Mouse (Mus musculus) ES-E14 (cell line): ENCODE measurements around the gene Cdh8.

Experiments
- CHD2 ChIP-seq: IDR thresholded peaks from 2 replicates; pipeline ENCODE4 v1.6.1; 2014; ENCODE audit warnings: mild to moderate bottlenecking, low read depth, low read length, inconsistent platforms
- HCFC1 ChIP-seq: IDR thresholded peaks from 2 replicates; pipeline ENCODE4 v1.6.1; 2012; ENCODE audit warnings: low read length, inconsistent platforms, borderline replicate concordance; ENCODE audit not compliant: insufficient read depth
- MAFK ChIP-seq: IDR thresholded peaks from 2 replicates; pipeline ENCODE4 v1.6.1; 2014; ENCODE audit warnings: mild to moderate bottlenecking, low read depth, low read length, inconsistent platforms; ENCODE audit not compliant: insufficient read depth
- ZC3H11A ChIP-seq: IDR thresholded peaks from 2 replicates; pipeline ENCODE4 v1.6.1; 2012; ENCODE audit warnings: low read depth, mild to moderate bottlenecking, inconsistent platforms, low read length, borderline replicate concordance
- ZNF384 ChIP-seq: IDR thresholded peaks from 2 replicates; pipeline ENCODE4 v1.6.1; 2012; ENCODE audit warnings: low read depth, low read length, inconsistent platforms

- TF ChIP-seq ZNF384 (no peak), ZC3H11A (no peak), MAFK (no peak), HCFC1 (no peak), CHD2 (no peak)
Measured at GRCm38 (mm10) chr8:99446506-99446905, 30.2 kb upstream of the Cdh8 start.
